Mouse (Mus musculus) forebrain, embryonic 13.5 days (tissue): ENCODE results near the gene Leo1. TPM values are rescaled to one million over a fixed set of nuclear protein-coding genes. Genes with fewer than 3 reads are reported as not detected.
"Not testable (repeated sequence)": the region's sequence is repeated elsewhere in the genome, so short reads cannot be mapped to it uniquely, and the experiment has no call there.

ENCODE experiments used
- ATAC-seq: fragments of 200-750 bp; cut with Nextera tagmentation; 2 replicates; pipeline ENCODE4 v1.8.0; 2017
- H3K27ac ChIP-seq: fragments of 300-500 bp; sonication (generic); 2 replicates; pipeline ENCODE4 v1.5.1; 2015; ENCODE audit warnings: inconsistent platforms, mild to moderate bottlenecking, moderate library complexity
- H3K27me3 ChIP-seq: fragments of 300-500 bp; sonication (generic); 2 replicates; pipeline ENCODE4 v1.6.1; 2015; ENCODE audit warnings: mild to moderate bottlenecking, inconsistent platforms
- H3K36me3 ChIP-seq: fragments of 300-500 bp; sonication (generic); 2 replicates; pipeline ENCODE4 v1.6.1; 2015; ENCODE audit warnings: mild to moderate bottlenecking, inconsistent platforms; ENCODE audit not compliant: poor library complexity, severe bottlenecking
- H3K4me1 ChIP-seq: fragments of 300-500 bp; sonication (generic); 2 replicates; pipeline ENCODE4 v1.6.1; 2015; ENCODE audit warnings: inconsistent platforms
- H3K4me2 ChIP-seq: fragments of 300-500 bp; sonication (generic); 2 replicates; pipeline ENCODE4 v1.6.1; 2015; ENCODE audit warnings: inconsistent platforms, mild to moderate bottlenecking, moderate library complexity
- H3K4me3 ChIP-seq: fragments of 300-500 bp; sonication (generic); 2 replicates; pipeline ENCODE4 v1.5.1; 2015; ENCODE audit warnings: mild to moderate bottlenecking, inconsistent platforms
- H3K9ac ChIP-seq: fragments of 300-500 bp; sonication (generic); 2 replicates; pipeline ENCODE4 v1.6.1; 2015; ENCODE audit warnings: mild to moderate bottlenecking, inconsistent platforms
- H3K9me3 ChIP-seq: fragments of 300-500 bp; sonication (generic); replicated peaks from 2 replicates; pipeline ENCODE4 v1.6.1; 2016; ENCODE audit warnings: inconsistent platforms
- WGBS: fragments of 180-500 bp; shearing (Covaris S2); methylation state at CpG from one replicate; pipeline ENCODE4 v1.1.7; 2015; 5-methylcytosine and 5-hydroxymethylcytosine counted together
- polyA plus RNA-seq: library from polyadenylated mRNA; unstranded; fragments of >200 nt; fragmentation: Nextera tagmentation; extraction: Ambion mirVana; gene quantifications from 2 replicates; pipeline ENCODE4 v1.2.1, GENCODE M21; 2015

The Leo1 gene
- polyA plus RNA-seq, 1 experiment from 2014 or later, result 44.2 TPM

- not testable (repeated sequence) for H3K4me1 ChIP-seq, H3K4me2 ChIP-seq, H3K36me3 ChIP-seq, H3K9me3 ChIP-seq, ATAC-seq, H3K9ac ChIP-seq, H3K27ac ChIP-seq, H3K4me3 ChIP-seq, H3K27me3 ChIP-seq
- WGBS, result 96% methylated on average over 7 of the region's 7 CpGs
Observed at GRCm38 (mm10) chr9:75488255-75488654, 46.9 kb downstream of the Leo1 start.

DNA sequence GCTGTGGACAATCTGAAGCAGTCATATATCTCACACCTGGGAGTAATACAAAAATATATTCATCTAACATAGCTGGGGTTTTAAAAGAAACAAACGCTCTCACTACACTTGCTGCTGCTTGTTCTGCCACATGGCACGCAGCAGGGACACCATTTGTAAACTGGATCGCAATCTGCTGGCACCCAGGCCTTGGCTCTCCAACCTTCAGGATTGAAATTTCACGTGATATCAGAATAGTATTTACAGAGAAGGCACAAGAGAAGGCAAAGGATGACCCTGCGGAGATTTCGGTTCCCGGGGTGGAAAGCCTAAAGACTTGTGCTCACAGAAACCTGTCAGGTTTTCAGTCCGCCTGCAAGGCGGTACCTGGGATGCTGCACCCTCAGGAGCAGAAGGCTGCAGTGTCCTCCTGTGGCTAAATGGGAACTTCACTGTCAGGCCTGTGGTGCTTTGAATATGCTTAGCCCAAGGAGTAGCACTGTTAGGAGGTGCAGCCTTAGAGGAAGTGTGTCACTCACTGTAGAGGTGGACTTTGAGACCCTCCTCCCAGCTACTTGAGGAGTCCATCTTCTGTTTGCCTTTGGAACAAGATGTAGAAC is 53.2 kb downstream of the Leo1 start:
- peaks cover 21% of the 10 kb centered on the region for H3K36me3 ChIP-seq
- no peak overlapping the region for H3K4me2 ChIP-seq
- no peak overlapping the region for H3K27ac ChIP-seq
- 88% methylated on average over 9 of the region's 9 CpGs for WGBS
- no peaks in the 10 kb centered on the region for H3K9me3 ChIP-seq
- no peak for ATAC-seq
- H3K4me3 ChIP-seq, result no peak overlapping the region
- no peaks in the 10 kb centered on the region for H3K27me3 ChIP-seq
- H3K9ac ChIP-seq, result no peak overlapping the region
- no peaks in the 10 kb centered on the region for H3K4me1 ChIP-seq

- H3K27ac ChIP-seq, result no peak overlapping the region
- H3K36me3 ChIP-seq, result peaks cover 28% of the 10 kb centered on the region
- no peaks in the 10 kb centered on the region for H3K27me3 ChIP-seq
- 91% methylated on average over 10 of the region's 10 CpGs for WGBS
- no peak overlapping the region for H3K9ac ChIP-seq
- no peaks in the 10 kb centered on the region for H3K9me3 ChIP-seq
- H3K4me1 ChIP-seq, result no peaks in the 10 kb centered on the region
- H3K4me3 ChIP-seq, result no peak overlapping the region
- ATAC-seq, result no peak
- H3K4me2 ChIP-seq, result no peak overlapping the region
Observed at GRCm38 (mm10) chr9:75495945-75496344, 54.6 kb downstream of the Leo1 start.

- H3K9me3 ChIP-seq, result no peaks in the 10 kb centered on the region
- no peaks in the 10 kb centered on the region for H3K27me3 ChIP-seq
- H3K4me1 ChIP-seq, result no peaks in the 10 kb centered on the region
- no peak overlapping the region for H3K27ac ChIP-seq
- H3K36me3 ChIP-seq, result peaks cover 51% of the 10 kb centered on the region
- 93% methylated on average over 7 of the region's 7 CpGs for WGBS
- ATAC-seq, result no peak
- no peak overlapping the region for H3K4me2 ChIP-seq
- no peak overlapping the region for H3K4me3 ChIP-seq
- H3K9ac ChIP-seq, result no peak overlapping the region
Observed at GRCm38 (mm10) chr9:75498571-75498970, 57.2 kb downstream of the Leo1 start.

DNA sequence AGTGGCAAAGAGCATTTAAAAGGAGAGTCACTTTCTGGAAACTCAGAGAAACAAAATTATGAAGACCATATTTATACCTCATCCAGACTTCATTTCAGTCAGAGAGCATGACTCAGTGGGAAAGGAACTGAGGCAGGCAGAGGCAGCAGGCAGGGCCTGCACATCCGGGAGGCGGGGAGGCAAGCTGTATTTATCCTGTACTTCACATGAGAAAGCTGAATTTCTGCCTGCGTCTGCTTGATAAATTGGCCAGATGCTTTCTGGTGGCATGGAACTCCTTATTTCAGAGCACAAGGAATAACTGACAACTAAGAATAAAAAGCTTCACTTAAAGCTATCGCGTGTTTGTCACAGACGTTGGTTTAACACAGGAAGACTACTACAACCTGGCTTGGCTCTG is 63.0 kb downstream of the Leo1 start:
- no peaks in the 10 kb centered on the region for H3K4me1 ChIP-seq
- WGBS, result 93% methylated on average over 6 of the region's 6 CpGs
- H3K36me3 ChIP-seq, result peaks cover 75% of the 10 kb centered on the region
- H3K4me2 ChIP-seq, result no peak overlapping the region
- H3K4me3 ChIP-seq, result no peak overlapping the region
- no peak overlapping the region for H3K27ac ChIP-seq
- no peaks in the 10 kb centered on the region for H3K9me3 ChIP-seq
- no peak for ATAC-seq
- H3K9ac ChIP-seq, result no peak overlapping the region
- no peaks in the 10 kb centered on the region for H3K27me3 ChIP-seq

DNA sequence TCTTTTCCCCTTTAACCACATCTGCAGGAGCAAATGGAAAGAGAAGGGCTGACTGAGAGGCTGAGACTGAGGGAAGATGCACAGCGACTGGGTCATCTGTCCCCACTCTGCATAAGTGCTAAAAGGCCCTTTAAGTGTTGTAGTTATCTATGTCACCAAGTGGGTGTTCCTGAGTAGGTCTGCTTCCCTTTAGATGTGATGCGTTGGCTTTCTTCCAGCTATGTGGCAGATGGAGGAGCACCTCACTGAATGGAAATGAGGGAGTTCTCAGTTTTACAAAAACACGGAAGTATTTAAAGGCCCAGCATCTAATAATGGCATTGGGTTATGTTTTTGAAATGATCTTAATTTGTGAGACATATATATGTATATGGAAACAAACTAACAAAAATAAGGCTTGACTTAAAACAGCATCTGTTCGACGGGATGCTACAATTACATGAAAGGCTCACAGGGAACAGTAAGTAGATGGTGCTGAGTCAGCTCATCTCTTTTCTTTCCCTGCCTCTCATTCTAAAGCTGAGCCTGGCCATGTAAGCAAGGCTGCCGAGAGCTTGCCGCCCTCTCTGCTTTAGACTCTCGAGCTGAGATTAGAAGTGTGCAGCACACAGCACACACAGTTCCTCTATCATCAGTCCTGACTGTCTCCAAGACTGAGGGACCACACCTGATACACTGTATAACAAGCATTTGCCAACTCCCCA is 70.1 kb downstream of the Leo1 start:
- peaks cover 8% of the 10 kb centered on the region for H3K4me1 ChIP-seq
- 58% methylated on average over 8 of the region's 8 CpGs for WGBS
- H3K27ac ChIP-seq, result peak overlapping the region; percentile 68
- H3K9ac ChIP-seq, result no peak overlapping the region
- no peaks in the 10 kb centered on the region for H3K27me3 ChIP-seq
- peak; percentile 75 for ATAC-seq
- no peak overlapping the region for H3K4me3 ChIP-seq
- H3K9me3 ChIP-seq, result no peaks in the 10 kb centered on the region
- peaks cover 50% of the 10 kb centered on the region for H3K36me3 ChIP-seq
- H3K4me2 ChIP-seq, result no peak overlapping the region

GRCm38 (mm10) chr9:75515464-75516113 is 74.3 kb downstream of the Leo1 start:
- H3K9ac ChIP-seq, result no peak overlapping the region
- peaks cover 8% of the 10 kb centered on the region for H3K4me1 ChIP-seq
- no peak overlapping the region for H3K4me2 ChIP-seq
- no peaks in the 10 kb centered on the region for H3K27me3 ChIP-seq
- WGBS, result 63% methylated on average over 12 of the region's 12 CpGs
- peaks cover 18% of the 10 kb centered on the region for H3K36me3 ChIP-seq
- H3K27ac ChIP-seq, result no peak overlapping the region
- peak; percentile 89 for ATAC-seq
- no peak overlapping the region for H3K4me3 ChIP-seq
- no peaks in the 10 kb centered on the region for H3K9me3 ChIP-seq

Other genes with a start within 250 kb of the Leo1 start
- gene Myo5c, start 209.5 kb upstream of the Leo1 start, polyA plus RNA-seq, result 0.21 and 0.28 TPM in 2 replicates
- 36.2 and 37.9 TPM in 2 replicates for gene Gnb5, start 135.2 kb upstream of the Leo1 start, polyA plus RNA-seq
- gene Bcl2l10, start 93.8 kb upstream of the Leo1 start, polyA plus RNA-seq, result not detected in 2 replicates
- 139 and 157 TPM in 2 replicates for gene Mapk6, start 31.5 kb upstream of the Leo1 start, polyA plus RNA-seq
- 101 TPM in 2 replicates for gene Tmod3, start 118.1 kb downstream of the Leo1 start, polyA plus RNA-seq
- gene Tmod2, start 169.8 kb downstream of the Leo1 start, polyA plus RNA-seq, result 143 and 157 TPM in 2 replicates
- 16.0 and 16.3 TPM in 2 replicates for gene Lysmd2, start 184.2 kb downstream of the Leo1 start, polyA plus RNA-seq
- gene Scg3, start 242.5 kb downstream of the Leo1 start, polyA plus RNA-seq, result 89.4 and 106 TPM in 2 replicates